Mouse (Mus musculus): ENCODE measurements around the gene Map2k1. TPM values are rescaled to one million over a fixed set of nuclear protein-coding genes. Genes with fewer than 3 reads are reported as not detected.
A peak's percentile ranks its signal among the peaks of the same experiment; 100 is the strongest.
"Not testable (repeated sequence)": the region's sequence is repeated elsewhere in the genome, so short reads cannot be mapped to it uniquely, and the experiment has no call there.

Map2k1 gene
- total RNA-seq, 2 experiments from 2014 or later = 10.1 to 23.3 TPM

GRCm38 (mm10) chr9:64216641-64217040, 36.8 kb downstream of the Map2k1 start:
- no peak for ATAC-seq (replicated peaks; ENCODE audit: low FRiP score, poor library complexity, severe bottlenecking)

DNA sequence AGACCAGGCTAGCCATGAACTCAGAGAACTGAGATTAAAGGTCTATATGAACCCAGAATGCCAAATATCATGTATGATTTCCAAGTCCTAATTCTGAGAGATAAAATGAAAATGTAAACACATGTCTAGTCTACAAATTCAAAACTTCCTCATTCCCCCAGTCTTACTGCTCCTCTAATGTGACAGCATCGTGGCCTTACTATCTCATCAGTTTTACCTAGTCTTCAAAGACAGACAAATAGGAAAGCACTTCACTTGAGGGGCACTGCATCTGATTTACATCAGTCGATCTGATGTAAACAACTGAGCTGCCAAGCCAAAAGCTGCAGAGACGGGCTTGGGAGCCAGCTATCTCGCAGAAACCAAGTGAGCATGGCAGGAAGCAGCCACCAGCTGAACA, 37.3 kb downstream of the Map2k1 start:
- ATAC-seq (replicated peaks; ENCODE audit: low FRiP score, poor library complexity, severe bottlenecking) = no peak

DNA sequence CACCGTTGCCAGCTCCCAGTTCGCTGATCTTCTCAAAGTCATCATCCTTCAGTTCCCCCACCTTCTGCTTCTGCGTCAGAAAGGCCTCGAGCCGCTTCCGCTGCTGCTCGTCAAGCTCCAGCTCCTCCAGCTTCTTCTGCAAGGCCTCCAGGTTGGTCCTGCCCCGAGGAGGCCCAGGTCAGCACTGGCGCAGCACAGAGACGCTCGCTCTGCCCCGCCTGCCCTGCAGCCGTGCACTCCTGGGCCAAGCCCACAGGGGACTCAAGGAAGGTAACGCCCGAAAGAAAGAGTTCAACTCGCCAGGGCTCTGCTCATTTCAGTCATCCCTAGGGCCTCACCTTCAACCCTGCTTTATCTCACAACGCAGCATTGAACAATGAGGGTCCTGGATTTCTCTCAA, 39.0 kb downstream of the Map2k1 start:
- ATAC-seq (replicated peaks; ENCODE audit: low FRiP score, poor library complexity, severe bottlenecking) = no peak

GRCm38 (mm10) chr9:64207509-64208084, 45.8 kb downstream of the Map2k1 start:
- no peak for ATAC-seq (replicated peaks; ENCODE audit: low FRiP score, poor library complexity, severe bottlenecking)

DNA sequence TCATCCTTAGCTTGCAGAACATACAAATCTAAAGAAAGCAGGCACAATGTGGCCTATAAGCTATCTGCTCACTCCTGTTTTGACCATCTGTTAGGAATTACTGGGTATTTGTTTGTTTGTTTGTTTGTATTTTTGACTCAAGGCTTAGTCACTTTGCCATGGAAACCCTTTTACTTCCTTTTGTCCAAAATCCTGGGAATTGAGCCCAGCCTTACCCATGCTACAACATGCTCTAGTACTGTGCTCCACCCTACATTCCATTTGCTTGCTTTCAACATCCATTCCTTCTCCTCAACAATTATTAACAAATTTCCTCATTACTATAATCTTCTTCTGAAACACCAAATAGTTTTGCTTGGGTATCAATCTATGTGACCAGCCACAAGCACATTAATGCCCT, 50.6 kb downstream of the Map2k1 start:
- no peak for ATAC-seq (replicated peaks; ENCODE audit: low FRiP score, poor library complexity, severe bottlenecking)

DNA sequence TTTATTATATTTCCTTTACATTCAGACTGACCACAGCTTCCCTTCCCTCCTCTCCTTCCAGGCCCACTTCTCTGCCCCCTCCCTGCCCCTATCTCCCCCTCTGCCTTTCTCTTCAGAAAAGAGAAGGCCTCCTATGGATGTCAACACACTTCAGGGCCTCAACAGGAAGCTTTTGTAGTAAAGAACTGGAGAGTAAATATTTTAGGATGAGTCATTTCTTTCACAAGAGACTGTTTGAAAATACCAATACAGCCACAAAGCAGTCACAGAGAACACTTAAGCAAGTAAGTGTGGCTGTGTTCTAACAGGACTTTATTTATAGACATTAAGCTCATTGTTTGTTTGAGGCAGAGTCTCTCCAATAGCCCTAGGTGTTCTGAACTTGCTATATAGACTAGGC, 51.1 kb downstream of the Map2k1 start:
- ATAC-seq (replicated peaks; ENCODE audit: low FRiP score, poor library complexity, severe bottlenecking) = no peak

GRCm38 (mm10) chr9:64199897-64200296, 53.5 kb downstream of the Map2k1 start:
- no peak for ATAC-seq (replicated peaks; ENCODE audit: low FRiP score, poor library complexity, severe bottlenecking)

GRCm38 (mm10) chr9:64198763-64199418, 54.5 kb downstream of the Map2k1 start:
- ATAC-seq (replicated peaks; ENCODE audit: low FRiP score, poor library complexity, severe bottlenecking) = not testable (repeated sequence)

DNA sequence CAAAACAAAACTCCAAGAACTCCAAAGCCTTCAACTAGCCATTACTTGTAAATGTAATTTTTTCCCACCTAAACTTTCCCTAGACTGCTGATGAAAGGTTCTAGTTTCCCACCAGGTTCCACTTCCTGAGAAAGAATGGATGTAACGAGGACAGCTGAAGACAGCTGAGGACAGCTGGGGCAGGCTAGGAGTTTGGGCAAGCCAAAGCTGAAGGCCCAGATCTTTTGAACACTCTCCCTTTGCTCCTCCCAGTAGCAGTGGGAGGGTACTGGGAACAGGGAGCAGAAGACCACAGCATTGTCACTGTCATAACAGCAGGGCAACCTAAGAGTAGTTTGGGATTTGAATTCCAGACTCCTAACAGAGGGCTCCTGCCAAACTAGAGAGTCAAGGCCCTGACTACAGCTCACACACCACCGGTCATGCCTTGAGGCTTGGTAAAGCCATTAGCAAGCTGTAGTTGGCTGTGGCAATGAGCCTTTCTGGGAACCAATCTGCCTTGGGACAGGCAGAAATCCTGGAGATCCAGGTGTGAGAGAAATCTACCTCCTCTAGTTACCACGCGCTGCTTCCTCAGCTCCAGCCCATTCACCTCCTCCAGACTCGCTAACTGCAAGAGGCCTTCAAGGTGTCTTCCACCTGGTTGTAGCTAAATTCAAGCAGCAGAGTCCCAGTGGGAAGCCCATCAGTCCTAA, 55.2 kb downstream of the Map2k1 start:
- ATAC-seq (replicated peaks; ENCODE audit: low FRiP score, poor library complexity, severe bottlenecking) = no peak

DNA sequence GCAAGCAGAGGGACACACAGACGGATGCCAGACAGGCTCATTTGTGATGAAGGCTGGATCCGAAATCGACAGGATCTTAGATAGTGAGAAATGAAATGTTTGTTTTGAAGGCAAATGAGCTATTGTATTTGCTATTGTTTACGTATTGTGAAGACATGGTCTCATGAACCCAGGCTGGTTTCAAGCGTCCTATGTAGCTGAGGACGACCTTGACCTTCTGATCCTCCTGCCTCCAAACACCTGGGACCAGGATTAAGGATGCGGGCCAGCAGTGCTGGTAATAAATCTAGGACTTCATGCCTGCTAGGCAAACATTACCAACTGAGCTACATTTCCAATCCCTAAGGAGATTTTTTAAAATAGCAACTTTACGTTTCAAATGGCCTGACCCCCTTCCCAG, 55.9 kb downstream of the Map2k1 start:
- no peak for ATAC-seq (replicated peaks; ENCODE audit: low FRiP score, poor library complexity, severe bottlenecking)

- no peak for ATAC-seq (replicated peaks; ENCODE audit: low FRiP score, poor library complexity, severe bottlenecking)
These were observed 57.9 kb downstream of the Map2k1 start for GRCm38 (mm10) chr9:64195554-64195953.

GRCm38 (mm10) chr9:64193879-64194278, 59.6 kb downstream of the Map2k1 start:
- ATAC-seq (replicated peaks; ENCODE audit: low FRiP score, poor library complexity, severe bottlenecking) = no peak

DNA sequence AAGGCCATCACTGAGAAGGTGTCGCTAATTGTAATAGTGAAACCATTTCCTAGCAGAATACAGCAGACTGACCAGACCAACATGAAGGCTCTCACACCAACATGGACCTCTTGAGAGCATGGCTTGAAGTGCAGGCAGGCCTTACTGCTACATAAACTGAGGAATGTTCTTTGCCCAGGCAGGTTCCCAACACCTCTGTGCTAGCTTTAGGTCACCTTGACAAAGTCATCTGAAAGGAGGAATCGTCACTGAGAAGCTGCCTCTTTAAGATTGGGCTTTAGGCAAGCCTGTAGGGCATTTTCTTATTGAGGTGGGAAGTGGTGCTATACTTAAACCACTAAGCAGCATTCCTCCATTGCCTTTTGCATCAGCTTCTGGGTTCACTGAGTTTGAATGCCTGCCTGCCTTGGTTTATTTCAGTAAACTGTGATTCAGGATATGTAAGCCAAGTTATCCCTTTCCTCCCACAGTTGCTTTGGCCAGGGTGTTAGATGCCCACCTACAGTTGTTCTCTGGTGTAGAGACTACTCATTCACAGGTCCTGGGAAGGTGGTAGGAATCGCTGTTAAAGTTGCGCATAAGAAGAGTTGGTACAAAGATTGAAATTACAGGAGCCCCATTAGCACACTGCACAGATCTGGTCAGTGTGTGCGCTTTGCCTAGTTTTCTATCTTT, 69.1 kb downstream of the Map2k1 start:
- no peak for ATAC-seq (replicated peaks; ENCODE audit: low FRiP score, poor library complexity, severe bottlenecking)

- not testable (repeated sequence) for ATAC-seq (replicated peaks; ENCODE audit: low FRiP score, poor library complexity, severe bottlenecking)
These were observed 70.1 kb downstream of the Map2k1 start for GRCm38 (mm10) chr9:64183295-64183694.

GRCm38 (mm10) chr9:64178974-64179646, 74.3 kb downstream of the Map2k1 start, which contains the start of gene Snapc5:
Gene Snapc5 (plus strand): TSS chr9:64179274.
- peak; percentile 95 for ATAC-seq (replicated peaks; ENCODE audit: low FRiP score, poor library complexity, severe bottlenecking)

GRCm38 (mm10) chr9:64178610-64178973, 74.8 kb downstream of the Map2k1 start:
- ATAC-seq (replicated peaks; ENCODE audit: low FRiP score, poor library complexity, severe bottlenecking) = no peak

- no peak for ATAC-seq (replicated peaks; ENCODE audit: low FRiP score, poor library complexity, severe bottlenecking)
These were observed 78.1 kb downstream of the Map2k1 start for GRCm38 (mm10) chr9:64175378-64175777.

- ATAC-seq (replicated peaks; ENCODE audit: low FRiP score, poor library complexity, severe bottlenecking) = no peak
These were observed 78.7 kb downstream of the Map2k1 start for GRCm38 (mm10) chr9:64174766-64175165.

- ATAC-seq (replicated peaks; ENCODE audit: low FRiP score, poor library complexity, severe bottlenecking) = no peak
These were observed 79.1 kb downstream of the Map2k1 start for GRCm38 (mm10) chr9:64174341-64174740.

GRCm38 (mm10) chr9:64173666-64174220, 79.7 kb downstream of the Map2k1 start:
- ATAC-seq (replicated peaks; ENCODE audit: low FRiP score, poor library complexity, severe bottlenecking) = no peak

Measured in erythroid progenitor cell, adult 5-6 weeks (primary cell).